Mouse (Mus musculus): ENCODE measurements around the gene Hnf1a. TPM values are rescaled to one million over a fixed set of nuclear protein-coding genes. Genes with fewer than 3 reads are reported as not detected.
A peak's percentile ranks its signal among the peaks of the same experiment; 100 is the strongest.

The Hnf1a gene
- polyA plus RNA-seq, 1 experiment, result not detected

DNA sequence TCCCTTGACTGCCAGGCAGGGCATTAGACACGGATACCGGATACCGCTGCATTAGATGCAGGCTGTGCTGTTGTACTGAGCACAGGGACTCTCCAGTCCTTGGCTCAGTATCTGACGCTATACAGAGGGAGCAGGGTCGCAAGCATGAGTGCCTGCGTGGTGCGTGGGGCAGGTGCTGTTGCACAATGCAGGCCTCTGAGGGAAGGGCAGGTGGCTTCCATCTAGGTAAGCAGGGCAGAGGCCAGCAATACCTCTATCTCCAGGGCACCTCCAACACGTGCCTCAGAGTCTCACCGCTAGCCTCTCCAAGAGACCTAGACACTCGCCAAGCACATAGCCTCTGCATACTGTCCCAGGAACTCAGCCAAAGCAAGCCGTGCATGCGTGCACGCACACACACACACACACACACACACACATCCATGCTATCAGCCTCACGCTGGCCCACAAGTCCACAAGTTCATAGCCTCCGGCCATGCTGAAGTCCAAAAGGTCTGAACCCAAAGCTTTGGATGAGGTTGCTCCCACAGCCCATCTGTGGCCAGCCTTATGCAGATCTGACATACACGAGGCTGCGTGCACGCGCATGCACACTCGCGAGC lies 19.5 kb downstream of the Hnf1a start:
- no peak overlapping the region for H3K4me2 ChIP-seq (ENCODE audit: low read depth)
- TF ChIP-seq TCF12 (IDR thresholded peaks at IDR 0.05; ENCODE audit: insufficient read depth, poor library complexity, severe bottlenecking) (no peak), POLR2AphosphoS2 (IDR thresholded peaks at IDR 0.05; ENCODE audit: insufficient read length, low read depth) (peak; percentile 58), E2F4 (IDR thresholded peaks at IDR 0.05; ENCODE audit: insufficient read depth) (no peak), SRF (IDR thresholded peaks at IDR 0.05; ENCODE audit: control insufficient read depth, insufficient read length, low read depth) (no peak), MYOG (IDR thresholded peaks at IDR 0.05; ENCODE audit: control insufficient read depth in 1 of 3, insufficient read depth in 1 of 3, insufficient read length in 2 of 3, low read depth in 2 of 3) (no peak), POLR2A (IDR thresholded peaks at IDR 0.05; ENCODE audit: insufficient read length, low read depth) (peak; percentile 2)
- H3K4me3 ChIP-seq, result no peak overlapping the region
- no peak overlapping the region for H3ac ChIP-seq (ENCODE audit: control insufficient read depth, insufficient read length)
- no peaks in the 10 kb centered on the region for H3K27me3 ChIP-seq (ENCODE audit: control insufficient read depth, insufficient read depth, insufficient read length)
- H3K36me3 ChIP-seq (ENCODE audit: control insufficient read depth, insufficient read depth), result peaks cover 1% of the 10 kb centered on the region
- no peaks in the 10 kb centered on the region for H3K79me2 ChIP-seq (ENCODE audit: control insufficient read depth, insufficient read depth)

DNA sequence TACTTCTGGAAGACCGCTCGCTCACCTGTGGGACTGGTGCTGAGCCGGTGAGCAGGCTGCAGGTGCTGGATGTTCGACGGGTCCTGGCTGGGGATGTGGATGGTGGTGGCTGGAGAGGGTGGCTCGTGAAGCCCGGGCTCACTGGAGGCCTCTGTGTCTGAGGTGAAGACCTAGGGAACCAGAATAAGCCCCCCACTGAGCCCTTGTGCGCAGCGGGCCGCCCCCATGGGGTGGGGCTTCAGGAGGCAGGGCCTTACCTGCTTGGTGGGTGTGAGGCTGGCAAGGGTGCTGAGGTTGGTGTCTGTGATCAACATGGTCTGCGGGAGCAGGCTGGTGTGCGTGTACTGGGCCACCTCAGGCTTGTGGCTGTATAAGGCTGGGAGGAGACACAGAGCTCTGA lies 20.2 kb downstream of the Hnf1a start:
- Histone ChIP-seq H3K27me3 (ENCODE audit: control insufficient read depth, insufficient read depth, insufficient read length) (no peaks in the 10 kb centered on the region), H3K36me3 (ENCODE audit: control insufficient read depth, insufficient read depth) (peaks cover 5% of the 10 kb centered on the region), H3K79me2 (ENCODE audit: control insufficient read depth, insufficient read depth) (no peaks in the 10 kb centered on the region), H3K4me2 (ENCODE audit: low read depth) (no peak overlapping the region), H3ac (ENCODE audit: control insufficient read depth, insufficient read length) (no peak overlapping the region), H3K4me3 (no peak overlapping the region)
- TF ChIP-seq POLR2AphosphoS2 (IDR thresholded peaks at IDR 0.05; ENCODE audit: insufficient read length, low read depth), result peak; percentile 49
- no peak for TF ChIP-seq SRF (IDR thresholded peaks at IDR 0.05; ENCODE audit: control insufficient read depth, insufficient read length, low read depth)
- no peak for TF ChIP-seq MYOG (IDR thresholded peaks at IDR 0.05; ENCODE audit: control insufficient read depth in 1 of 3, insufficient read depth in 1 of 3, insufficient read length in 2 of 3, low read depth in 2 of 3)
- no peak for TF ChIP-seq POLR2A (IDR thresholded peaks at IDR 0.05; ENCODE audit: insufficient read length, low read depth)

DNA sequence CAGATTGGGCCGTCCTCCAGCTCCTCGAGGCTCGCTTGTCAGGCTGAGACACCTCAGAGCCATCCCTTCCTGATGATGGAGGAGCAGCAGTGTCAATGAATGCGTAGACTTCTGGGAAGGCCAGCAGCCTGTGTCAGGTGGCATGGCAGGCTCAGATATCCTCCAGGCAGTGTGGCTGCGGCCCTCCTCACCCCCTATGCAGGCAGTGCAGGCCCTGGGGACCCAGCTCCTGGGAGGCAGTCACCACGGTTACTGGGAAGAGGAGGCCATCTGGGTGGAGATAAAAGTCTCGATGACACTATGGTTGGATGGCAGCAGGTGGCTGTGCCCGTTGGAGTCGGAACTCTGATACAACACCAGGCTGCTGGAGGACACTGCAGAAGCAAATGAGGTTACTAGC lies 21.1 kb downstream of the Hnf1a start:
- TF ChIP-seq CEBPB (IDR thresholded peaks at IDR 0.05; ENCODE audit: insufficient read depth, poor library complexity, severe bottlenecking) (no peak), TCF12 (IDR thresholded peaks at IDR 0.05; ENCODE audit: insufficient read depth, poor library complexity, severe bottlenecking) (no peak), MYOG (IDR thresholded peaks at IDR 0.05; ENCODE audit: control insufficient read depth in 1 of 3, insufficient read depth in 1 of 3, insufficient read length in 2 of 3, low read depth in 2 of 3) (no peak), MYOD1 (IDR thresholded peaks at IDR 0.05; ENCODE audit: control insufficient read depth in 1 of 3, insufficient read length in 2 of 3, low read depth in 2 of 3) (no peak), POLR2A (IDR thresholded peaks at IDR 0.05; ENCODE audit: insufficient read length, low read depth) (no peak), SRF (IDR thresholded peaks at IDR 0.05; ENCODE audit: control insufficient read depth, insufficient read length, low read depth) (no peak), E2F4 (IDR thresholded peaks at IDR 0.05; ENCODE audit: insufficient read depth) (no peak), POLR2AphosphoS2 (IDR thresholded peaks at IDR 0.05; ENCODE audit: insufficient read length, low read depth) (peak; percentile 32)
- Histone ChIP-seq H3K36me3 (ENCODE audit: control insufficient read depth, insufficient read depth) (peaks cover 5% of the 10 kb centered on the region), H3ac (ENCODE audit: control insufficient read depth, insufficient read length) (no peak overlapping the region), H3K79me2 (ENCODE audit: control insufficient read depth, insufficient read depth) (no peaks in the 10 kb centered on the region), H3K4me3 (no peak overlapping the region), H3K4me2 (ENCODE audit: low read depth) (no peak overlapping the region), H3K27me3 (ENCODE audit: control insufficient read depth, insufficient read depth, insufficient read length) (no peaks in the 10 kb centered on the region)

DNA sequence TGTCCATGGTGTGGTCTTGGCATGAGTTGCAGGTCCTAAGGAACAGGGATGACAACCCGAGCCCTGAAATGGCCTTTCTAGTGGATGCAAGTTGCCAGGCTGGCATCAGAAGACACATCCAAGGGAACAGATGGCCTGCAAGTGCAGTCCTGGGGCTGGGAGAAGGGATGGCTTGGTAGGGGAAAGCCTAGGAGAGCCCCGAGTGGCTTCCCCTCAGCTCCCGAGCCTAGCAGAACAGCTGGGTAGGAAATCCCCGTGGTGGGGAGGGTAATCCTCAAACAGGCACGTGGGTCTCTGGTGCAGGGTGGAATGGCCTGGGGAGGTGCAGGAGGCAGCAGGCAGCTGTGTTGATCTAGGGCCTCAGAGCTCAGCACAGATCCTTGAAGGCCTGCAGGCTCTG lies 21.6 kb downstream of the Hnf1a start:
- Histone ChIP-seq H3K79me2 (ENCODE audit: control insufficient read depth, insufficient read depth) (no peaks in the 10 kb centered on the region), H3K4me2 (ENCODE audit: low read depth) (no peak overlapping the region), H3ac (ENCODE audit: control insufficient read depth, insufficient read length) (no peak overlapping the region), H3K36me3 (ENCODE audit: control insufficient read depth, insufficient read depth) (peaks cover 5% of the 10 kb centered on the region), H3K27me3 (ENCODE audit: control insufficient read depth, insufficient read depth, insufficient read length) (no peaks in the 10 kb centered on the region), H3K4me3 (no peak overlapping the region)
- TF ChIP-seq POLR2AphosphoS2 (IDR thresholded peaks at IDR 0.05; ENCODE audit: insufficient read length, low read depth), result no peak
- peak in 1 of 3 experiments; percentile 39 for TF ChIP-seq MYOG (IDR thresholded peaks at IDR 0.05; ENCODE audit: control insufficient read depth in 1 of 3, insufficient read depth in 1 of 3, insufficient read length in 2 of 3, low read depth in 2 of 3)
- no peak for TF ChIP-seq TCF3 (IDR thresholded peaks at IDR 0.05; ENCODE audit: insufficient read length, low read depth)
- TF ChIP-seq CEBPB (IDR thresholded peaks at IDR 0.05; ENCODE audit: insufficient read depth, poor library complexity, severe bottlenecking), result no peak
- TF ChIP-seq MAX (IDR thresholded peaks at IDR 0.05; ENCODE audit: low read depth), result no peak

DNA sequence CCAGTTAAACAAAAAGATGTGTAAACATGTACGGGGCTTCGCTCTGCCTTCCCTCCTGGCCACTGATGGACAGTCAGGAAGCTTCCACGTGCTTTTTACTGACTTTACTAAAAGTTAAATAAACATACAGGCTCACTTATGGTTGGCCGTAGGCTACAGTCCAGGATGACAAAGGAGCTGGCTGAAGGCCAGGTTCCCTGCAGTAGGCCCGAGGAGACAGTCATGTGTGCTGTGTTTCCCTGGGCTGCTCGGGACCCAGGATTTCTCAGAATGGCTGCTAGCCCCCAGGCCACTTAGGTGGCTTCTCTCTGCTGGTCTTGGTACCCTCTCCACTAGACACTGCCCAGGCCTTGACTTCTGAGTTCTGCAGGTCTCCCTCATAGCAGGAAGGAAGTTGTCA lies 22.0 kb downstream of the Hnf1a start:
- Histone ChIP-seq H3K27me3 (ENCODE audit: control insufficient read depth, insufficient read depth, insufficient read length) (no peaks in the 10 kb centered on the region), H3K4me3 (no peak overlapping the region), H3K36me3 (ENCODE audit: control insufficient read depth, insufficient read depth) (peaks cover 5% of the 10 kb centered on the region), H3ac (ENCODE audit: control insufficient read depth, insufficient read length) (no peak overlapping the region), H3K79me2 (ENCODE audit: control insufficient read depth, insufficient read depth) (no peaks in the 10 kb centered on the region), H3K4me2 (ENCODE audit: low read depth) (no peak overlapping the region)
- TF ChIP-seq TCF3 (IDR thresholded peaks at IDR 0.05; ENCODE audit: insufficient read length, low read depth) (no peak), TCF12 (IDR thresholded peaks at IDR 0.05; ENCODE audit: insufficient read depth, poor library complexity, severe bottlenecking) (no peak), CEBPB (IDR thresholded peaks at IDR 0.05; ENCODE audit: insufficient read depth, poor library complexity, severe bottlenecking) (no peak), MYOG (IDR thresholded peaks at IDR 0.05; ENCODE audit: control insufficient read depth in 1 of 3, insufficient read depth in 1 of 3, insufficient read length in 2 of 3, low read depth in 2 of 3) (no peak), USF1 (IDR thresholded peaks at IDR 0.05; ENCODE audit: low read depth) (no peak), SRF (IDR thresholded peaks at IDR 0.05; ENCODE audit: control insufficient read depth, insufficient read length, low read depth) (no peak), POLR2A (IDR thresholded peaks at IDR 0.05; ENCODE audit: insufficient read length, low read depth) (no peak), REST (IDR thresholded peaks at IDR 0.05; ENCODE audit: insufficient read depth, insufficient read length) (no peak), E2F4 (IDR thresholded peaks at IDR 0.05; ENCODE audit: insufficient read depth) (no peak), MAX (IDR thresholded peaks at IDR 0.05; ENCODE audit: low read depth) (no peak), MYOD1 (IDR thresholded peaks at IDR 0.05; ENCODE audit: control insufficient read depth in 1 of 3, insufficient read length in 2 of 3, low read depth in 2 of 3) (no peak)

Measured in myocyte (in vitro differentiated cells).